In the genomic region with DNA sequence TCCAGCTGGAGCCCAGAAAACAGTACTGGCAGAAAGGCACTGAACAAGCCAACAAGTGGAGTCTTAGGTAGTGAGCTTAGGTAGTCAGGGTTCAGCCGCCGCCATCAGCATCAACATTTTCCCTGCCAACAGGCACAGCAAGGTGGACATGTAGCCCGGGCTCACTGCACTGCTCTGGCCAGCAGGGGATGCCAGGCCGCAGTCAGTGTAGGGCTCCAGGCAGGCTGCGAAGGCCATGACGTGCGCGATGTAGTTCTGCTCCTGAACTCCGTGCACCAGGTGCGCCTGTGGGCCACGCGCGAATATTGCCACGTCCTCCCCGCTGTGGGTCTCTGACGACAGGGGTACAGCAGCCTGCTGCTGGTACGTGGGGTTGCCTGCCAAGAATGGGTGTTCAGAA, we compare ENCODE assay signal across 26 mouse cellular contexts. TPM values are rescaled to one million over a fixed set of nuclear protein-coding genes. Genes with fewer than 3 reads are reported as not detected.
A peak's percentile ranks its signal among the peaks of the same experiment; 100 is the strongest.
DNase-seq lines count a peak whose midpoint lies in the region; ATAC-seq and TF ChIP-seq lines count a peak whose summit lies in the region.
"Had no signal": no experiment of that assay in that cellular context is flagged by ENCODE, and none has a peak within 500 bp of the region (broad histone marks: within the 10 kb centered on the region; RNA-seq: fewer than 3 reads in every experiment).

No protein-coding gene starts in this region.

- H3K4me3 ChIP-seq in heart, postnatal 0 days (ENCODE audit: low read depth, low read length): no peak overlapping the region
- H3K4me3 ChIP-seq in heart, embryonic 10.5 days: no peak overlapping the region
- no peak overlapping the region for H3K4me3 ChIP-seq in lung, embryonic 14.5 days (ENCODE audit: low read depth, low read length)
- H3K4me3 ChIP-seq in stomach, postnatal 0 days (ENCODE audit: low read depth, low read length): no peak overlapping the region
- H3K4me3 ChIP-seq: midbrain, embryonic 12.5 days; neural tube, embryonic 13.5 days had no signal

- no peak for TF ChIP-seq EP300 in heart, postnatal 0 days (IDR thresholded peaks at IDR 0.05; ENCODE audit: low read depth)
- no peak for TF ChIP-seq EP300 in stomach, postnatal 0 days (optimal IDR thresholded peaks at IDR 0.05)

- no peak for ATAC-seq in heart, postnatal 0 days (ENCODE audit: insufficient read depth, low read depth)
- ATAC-seq in lung, embryonic 14.5 days (ENCODE audit: insufficient read depth): no peak
- 0 out of 2 replicates have a peak, but pooled peaks have one; percentile 38 for ATAC-seq in stomach, postnatal 0 days (ENCODE audit: low FRiP score, low TSS enrichment)
- ATAC-seq: forebrain, postnatal 0 days; inflammation-experienced regulatory T-cells, adult 6 months had no signal

- 69% methylated on average over 17 of the region's 17 CpGs for WGBS in heart, postnatal 0 days
- WGBS in heart, embryonic 10.5 days: 63% methylated on average over 17 of the region's 17 CpGs
- WGBS in lung, embryonic 14.5 days: 62% methylated on average over 17 of the region's 17 CpGs
- WGBS in stomach, postnatal 0 days: 72% methylated on average over 17 of the region's 17 CpGs

- H3K4me1 ChIP-seq in heart, postnatal 0 days (ENCODE audit: control insufficient read depth, insufficient read depth): no peaks in the 10 kb centered on the region
- H3K4me1 ChIP-seq in heart, embryonic 10.5 days: no peaks in the 10 kb centered on the region
- H3K4me1 ChIP-seq in lung, embryonic 14.5 days (ENCODE audit: insufficient read depth): no peaks in the 10 kb centered on the region
- H3K4me1 ChIP-seq in stomach, postnatal 0 days (replicated peaks; ENCODE audit: control insufficient read depth, insufficient read depth): no peaks in the 10 kb centered on the region
- H3K4me1 ChIP-seq: midbrain, embryonic 12.5 days; neural tube, embryonic 13.5 days had no signal

- TF ChIP-seq CTCF in heart, postnatal 0 days (IDR thresholded peaks at IDR 0.05; ENCODE audit: low read depth): peak; percentile 34; the same call in 1 of the 2 replicates
- peak; percentile 50 for TF ChIP-seq CTCF in lung, embryonic 14.5 days (IDR thresholded peaks at IDR 0.05; ENCODE audit: low read depth)
- peak; percentile 52 for TF ChIP-seq CTCF in stomach, postnatal 0 days (IDR thresholded peaks at IDR 0.05; ENCODE audit: low read depth)

- no peaks in the 10 kb centered on the region for H3K36me3 ChIP-seq in heart, postnatal 0 days (replicated peaks; ENCODE audit: control insufficient read depth, insufficient read depth, low read length)
- H3K36me3 ChIP-seq in heart, embryonic 10.5 days: no peaks in the 10 kb centered on the region
- no peaks in the 10 kb centered on the region for H3K36me3 ChIP-seq in lung, embryonic 14.5 days (ENCODE audit: insufficient read depth)
- H3K36me3 ChIP-seq in stomach, postnatal 0 days (ENCODE audit: control insufficient read depth, insufficient read depth, low read length): no peaks in the 10 kb centered on the region
- H3K36me3 ChIP-seq: midbrain, embryonic 12.5 days; neural tube, embryonic 13.5 days had no signal

- no peak overlapping the region for H3K4me2 ChIP-seq in heart, postnatal 0 days (ENCODE audit: low read depth, low read length)
- no peak overlapping the region for H3K4me2 ChIP-seq in lung, embryonic 14.5 days
- H3K4me2 ChIP-seq in stomach, postnatal 0 days (replicated peaks; ENCODE audit: low read depth): no peak overlapping the region
- H3K4me2 ChIP-seq: midbrain, embryonic 12.5 days; neural tube, embryonic 13.5 days had no signal

- H3K9ac ChIP-seq in heart, postnatal 0 days (replicated peaks; ENCODE audit: low read depth, low read length): no peak overlapping the region
- H3K9ac ChIP-seq in lung, embryonic 14.5 days: no peak overlapping the region
- H3K9ac ChIP-seq in stomach, postnatal 0 days (ENCODE audit: low read length): no peak overlapping the region
- H3K9ac ChIP-seq: forebrain, postnatal 0 days; midbrain, embryonic 12.5 days; neural tube, embryonic 13.5 days had no signal

- H3K27me3 ChIP-seq in heart, postnatal 0 days (ENCODE audit: control insufficient read depth, insufficient read depth, low read length): no peaks in the 10 kb centered on the region
- 0 out of 2 replicates have a peak, but pooled peaks cover 7% of the 10 kb centered on the region for H3K27me3 ChIP-seq in heart, embryonic 10.5 days (ENCODE audit: insufficient read depth, poor library complexity, severe bottlenecking)
- no peaks in the 10 kb centered on the region for H3K27me3 ChIP-seq in lung, embryonic 14.5 days (ENCODE audit: insufficient read depth, low read length)
- no peaks in the 10 kb centered on the region for H3K27me3 ChIP-seq in stomach, postnatal 0 days (ENCODE audit: control insufficient read depth, insufficient read depth, low read length)
- H3K27me3 ChIP-seq: midbrain, embryonic 12.5 days; neural tube, embryonic 13.5 days had no signal

- H3K27ac ChIP-seq in heart, postnatal 0 days (ENCODE audit: low read depth): no peak overlapping the region
- H3K27ac ChIP-seq in heart, embryonic 10.5 days: no peak overlapping the region
- no peak overlapping the region for H3K27ac ChIP-seq in lung, embryonic 14.5 days (ENCODE audit: low read depth)
- H3K27ac ChIP-seq in stomach, postnatal 0 days (replicated peaks): no peak overlapping the region
- H3K27ac ChIP-seq: macrophage; midbrain, embryonic 12.5 days; neural tube, embryonic 13.5 days had no signal

- H3K9me3 ChIP-seq in heart, postnatal 0 days (replicated peaks; ENCODE audit: control insufficient read depth, low read length): no peaks in the 10 kb centered on the region
- H3K9me3 ChIP-seq in heart, embryonic 10.5 days: no peaks in the 10 kb centered on the region
- no peaks in the 10 kb centered on the region for H3K9me3 ChIP-seq in lung, embryonic 14.5 days (ENCODE audit: low read depth, low read length)
- no peaks in the 10 kb centered on the region for H3K9me3 ChIP-seq in stomach, postnatal 0 days (ENCODE audit: control insufficient read depth, low read length)
- H3K9me3 ChIP-seq: midbrain, embryonic 12.5 days; neural tube, embryonic 13.5 days had no signal

- DNase-seq in heart, postnatal 0 days (ENCODE audit: low spot score): no peak
- no peak for DNase-seq in heart, embryonic 10.5 days (ENCODE audit: low spot score)
- DNase-seq in lung, embryonic 14.5 days: no peak
- DNase-seq in lung, postnatal 36 days: no peak
- DNase-seq in WW6 (ENCODE audit: low read depth, low spot score): peak; percentile 24
- no peak for DNase-seq in stomach, postnatal 0 days (ENCODE audit: low spot score)
- DNase-seq in ovary, adult 18-20 months (ENCODE audit: low spot score): no peak
- DNase-seq in layer of hippocampus, adult 18-20 months (ENCODE audit: low spot score in 2 of 2): no peak
- DNase-seq: adrenal gland, postnatal 10 days; cerebellum, adult 11 months; cerebellum, postnatal 10 days; forebrain, postnatal 0 days; liver; lung, adult 2 months; thymus, adult 2 months had no signal

RNA-seq across cellular contexts. Expression of a gene that starts 2.8 kb away (rescaled TPM):
- total RNA-seq in heart, postnatal 0 days (2014; rRNA removed; ENCODE audit: low replicate concordance): not detected in 2 replicates
- polyA plus RNA-seq in heart, postnatal 0 days (2015; fragmentation: Nextera tagmentation; extraction: Ambion mirVana): not detected in 2 replicates
- polyA plus RNA-seq in heart, embryonic 10.5 days (2016; fragmentation: Nextera tagmentation; extraction: Ambion mirVana): not detected in 2 replicates
- polyA plus RNA-seq in lung, embryonic 14.5 days (2014; fragmentation: Nextera tagmentation; extraction: Ambion mirVana): not detected in 2 replicates
- not detected in 2 replicates for polyA plus RNA-seq in stomach, postnatal 0 days (2015; fragmentation: Nextera tagmentation; extraction: Ambion mirVana)
- total RNA-seq in layer of hippocampus, adult 18-20 months (2021): not detected
- total RNA-seq: adrenal gland, postnatal 10 days; forebrain, postnatal 0 days; gastrocnemius, postnatal 4 days; hematopoietic stem cell, adult 5-6 weeks; layer of hippocampus, postnatal 14 days; left cerebral cortex, postnatal 14 days had no signal
- polyA plus RNA-seq: embryonic facial prominence, embryonic 14.5 days; forebrain, postnatal 0 days; heart, embryonic 14.5 days; inflammation-experienced regulatory T-cells, adult 6 months; kidney, embryonic 14.5 days; macrophage; midbrain, embryonic 12.5 days; neural tube, embryonic 13.5 days had no signal

RNA-seq across cellular contexts. Expression of a gene that starts 14.4 kb away (rescaled TPM):
- total RNA-seq in heart, postnatal 0 days (2014; rRNA removed; ENCODE audit: low replicate concordance): not detected in 2 replicates
- not detected in 2 replicates for polyA plus RNA-seq in heart, postnatal 0 days (2015; fragmentation: Nextera tagmentation; extraction: Ambion mirVana)
- not detected in 2 replicates for polyA plus RNA-seq in heart, embryonic 10.5 days (2016; fragmentation: Nextera tagmentation; extraction: Ambion mirVana)
- polyA plus RNA-seq in lung, embryonic 14.5 days (2014; fragmentation: Nextera tagmentation; extraction: Ambion mirVana): not detected in 2 replicates
- 5.7 and 11.4 TPM in 2 replicates for polyA plus RNA-seq in stomach, postnatal 0 days (2015; fragmentation: Nextera tagmentation; extraction: Ambion mirVana)
- total RNA-seq in layer of hippocampus, adult 18-20 months (2021): not detected
- total RNA-seq: adrenal gland, postnatal 10 days; forebrain, postnatal 0 days; gastrocnemius, postnatal 4 days; hematopoietic stem cell, adult 5-6 weeks; left cerebral cortex, postnatal 14 days had no signal
- polyA plus RNA-seq: embryonic facial prominence, embryonic 14.5 days; forebrain, postnatal 0 days; heart, embryonic 14.5 days; inflammation-experienced regulatory T-cells, adult 6 months; kidney, embryonic 14.5 days; lung, adult 2 months; macrophage; midbrain, embryonic 12.5 days; neural tube, embryonic 13.5 days had no signal

RNA-seq across cellular contexts. Expression of a gene that starts 37.8 kb away (rescaled TPM):
- not detected in 2 replicates for total RNA-seq in heart, postnatal 0 days (2014; rRNA removed; ENCODE audit: low replicate concordance)
- polyA plus RNA-seq in heart, postnatal 0 days (2015; fragmentation: Nextera tagmentation; extraction: Ambion mirVana): not detected in 2 replicates
- not detected in 2 replicates for polyA plus RNA-seq in heart, embryonic 10.5 days (2016; fragmentation: Nextera tagmentation; extraction: Ambion mirVana)
- polyA plus RNA-seq in lung, embryonic 14.5 days (2014; fragmentation: Nextera tagmentation; extraction: Ambion mirVana): not detected in 2 replicates
- polyA plus RNA-seq in stomach, postnatal 0 days (2015; fragmentation: Nextera tagmentation; extraction: Ambion mirVana): 0.38 TPM in 1 of 2 replicates, not detected in the other
- not detected for total RNA-seq in layer of hippocampus, adult 18-20 months (2021)
- total RNA-seq: adrenal gland, postnatal 10 days; forebrain, postnatal 0 days; gastrocnemius, postnatal 4 days; hematopoietic stem cell, adult 5-6 weeks; layer of hippocampus, postnatal 14 days; left cerebral cortex, postnatal 14 days had no signal
- polyA plus RNA-seq: forebrain, postnatal 0 days; heart, embryonic 14.5 days; inflammation-experienced regulatory T-cells, adult 6 months; kidney, embryonic 14.5 days; lung, adult 2 months; macrophage; midbrain, embryonic 12.5 days; neural tube, embryonic 13.5 days had no signal
